Mouse (Mus musculus) embryonic facial prominence, embryonic 15.5 days (tissue): Measurements from ENCODE around the gene Crb1. TPM values are rescaled to one million over a fixed set of nuclear protein-coding genes. Genes with fewer than 3 reads are reported as not detected.

ENCODE experiments used
- ATAC-seq: fragments of 200-750 bp; cut with Nextera tagmentation; 2 replicates; pipeline ENCODE4 v1.8.0; 2017; ENCODE audit warnings: low read depth, moderate TSS enrichment; ENCODE audit not compliant: insufficient number of reproducible peaks, low FRiP score, low TSS enrichment
- H3K27ac ChIP-seq: fragments of 300-500 bp; sonication (generic); replicated peaks from 2 replicates; pipeline ENCODE4 v1.5.1; 2015; ENCODE audit warnings: mild to moderate bottlenecking, inconsistent platforms
- H3K27me3 ChIP-seq: fragments of 300-500 bp; sonication (generic); 2 replicates; pipeline ENCODE4 v1.6.1; 2015; ENCODE audit warnings: inconsistent platforms
- H3K36me3 ChIP-seq: fragments of 300-500 bp; sonication (generic); 2 replicates; pipeline ENCODE4 v1.6.1; 2015; ENCODE audit warnings: mild to moderate bottlenecking, inconsistent platforms
- H3K4me1 ChIP-seq: fragments of 300-500 bp; sonication (generic); 2 replicates; pipeline ENCODE4 v1.6.1; 2015; ENCODE audit warnings: inconsistent platforms
- H3K4me2 ChIP-seq: fragments of 300-500 bp; sonication (generic); replicated peaks from 2 replicates; pipeline ENCODE4 v1.6.1; 2015; ENCODE audit warnings: mild to moderate bottlenecking, inconsistent platforms
- H3K4me3 ChIP-seq: fragments of 300-500 bp; sonication (generic); replicated peaks from 2 replicates; pipeline ENCODE4 v1.5.1; 2015; ENCODE audit warnings: mild to moderate bottlenecking, inconsistent platforms
- H3K9ac ChIP-seq: fragments of 300-500 bp; sonication (generic); 2 replicates; pipeline ENCODE4 v1.6.1; 2015; ENCODE audit warnings: inconsistent platforms
- H3K9me3 ChIP-seq: fragments of 300-500 bp; sonication (generic); replicated peaks from 2 replicates; pipeline ENCODE4 v1.6.1; 2016; ENCODE audit warnings: inconsistent platforms
- WGBS: fragments of 180-500 bp; shearing (Covaris S2); methylation state at CpG from one replicate; pipeline ENCODE4 v1.1.7; 2015; 5-methylcytosine and 5-hydroxymethylcytosine counted together
- polyA plus RNA-seq: library from polyadenylated mRNA; unstranded; fragments of >200 nt; fragmentation: Nextera tagmentation; extraction: Ambion mirVana; gene quantifications from 2 replicates; pipeline ENCODE4 v1.2.1, GENCODE M21; 2015

The Crb1 gene
- polyA plus RNA-seq, 1 experiment from 2014 or later = not detected

DNA sequence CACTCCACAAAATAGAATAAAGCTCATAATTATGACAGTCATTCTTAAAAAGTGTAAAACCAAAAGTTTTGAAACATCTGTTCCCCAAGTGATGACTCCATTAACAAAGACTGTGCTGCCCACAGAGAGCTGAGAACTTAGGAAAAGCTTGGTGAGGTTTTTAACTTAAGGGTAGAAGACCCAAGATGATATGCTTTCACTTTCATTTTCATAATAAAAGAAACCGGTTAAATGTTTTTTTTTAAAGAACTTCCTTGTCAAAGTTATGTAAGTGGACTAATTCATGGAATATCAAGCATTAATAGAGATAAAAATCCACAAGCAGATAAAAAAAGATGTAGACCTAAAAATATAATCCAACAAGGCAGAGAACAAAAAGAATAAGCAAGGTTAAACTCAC, 113.7 kb downstream of the Crb1 start:
- ATAC-seq = no peak
- no peaks in the 10 kb centered on the region for H3K9me3 ChIP-seq
- H3K4me1 ChIP-seq = no peaks in the 10 kb centered on the region
- no peak overlapping the region for H3K27ac ChIP-seq
- H3K27me3 ChIP-seq = no peaks in the 10 kb centered on the region
- H3K4me2 ChIP-seq = no peak overlapping the region
- WGBS = 70% methylated on average over 1 of the region's 1 CpGs
- no peak overlapping the region for H3K4me3 ChIP-seq
- no peak overlapping the region for H3K9ac ChIP-seq
- no peaks in the 10 kb centered on the region for H3K36me3 ChIP-seq

DNA sequence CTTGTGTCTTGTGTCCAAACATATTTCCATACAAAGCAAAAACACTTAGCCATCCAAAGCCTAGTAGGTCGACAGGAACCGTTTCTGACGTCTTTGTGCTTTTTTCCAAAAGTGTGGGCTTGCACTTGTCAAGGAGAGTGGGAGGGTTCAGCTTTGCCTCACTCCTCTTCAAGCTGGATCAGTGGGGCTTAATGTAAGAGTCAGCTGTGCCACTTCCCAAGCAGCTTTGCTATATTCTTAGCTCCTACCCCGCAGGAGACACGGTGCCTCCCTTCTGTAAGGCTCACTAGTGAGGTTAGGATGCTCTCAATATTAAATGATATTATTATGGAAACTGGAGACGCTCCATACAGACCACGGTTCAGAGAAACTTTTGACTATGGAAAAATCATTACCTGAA, 121.3 kb downstream of the Crb1 start:
- no peaks in the 10 kb centered on the region for H3K36me3 ChIP-seq
- no peak overlapping the region for H3K9ac ChIP-seq
- WGBS = 55% methylated on average over 7 of the region's 7 CpGs
- no peak overlapping the region for H3K27ac ChIP-seq
- H3K4me3 ChIP-seq = no peak overlapping the region
- no peaks in the 10 kb centered on the region for H3K27me3 ChIP-seq
- no peak for ATAC-seq
- no peak overlapping the region for H3K4me2 ChIP-seq
- no peaks in the 10 kb centered on the region for H3K9me3 ChIP-seq
- H3K4me1 ChIP-seq = no peaks in the 10 kb centered on the region

DNA sequence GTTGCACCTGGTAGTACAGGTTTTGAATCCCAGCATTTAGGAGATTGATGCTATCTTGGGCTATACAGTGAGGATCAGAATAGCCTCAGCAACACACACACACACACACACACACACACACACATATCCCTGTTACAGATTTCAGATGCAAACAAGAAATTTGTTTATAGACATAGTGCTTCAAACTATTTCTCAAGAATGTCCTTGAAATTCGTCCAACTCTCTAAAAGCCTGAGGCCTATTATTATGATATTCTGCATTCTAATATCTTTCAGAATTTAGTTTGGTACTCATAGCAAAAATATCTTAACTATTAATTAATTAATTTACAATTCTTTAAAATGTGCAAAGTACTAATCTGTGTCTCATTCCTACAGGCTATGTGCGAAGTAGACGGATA, 124.9 kb downstream of the Crb1 start:
- Histone ChIP-seq H3K9ac (no peak overlapping the region), H3K4me3 (no peak overlapping the region), H3K4me2 (no peak overlapping the region), H3K27me3 (no peaks in the 10 kb centered on the region), H3K36me3 (no peaks in the 10 kb centered on the region), H3K9me3 (no peaks in the 10 kb centered on the region), H3K27ac (no peak overlapping the region), H3K4me1 (no peaks in the 10 kb centered on the region)
- 71% methylated on average over 3 of the region's 3 CpGs for WGBS
- ATAC-seq = no peak

DNA sequence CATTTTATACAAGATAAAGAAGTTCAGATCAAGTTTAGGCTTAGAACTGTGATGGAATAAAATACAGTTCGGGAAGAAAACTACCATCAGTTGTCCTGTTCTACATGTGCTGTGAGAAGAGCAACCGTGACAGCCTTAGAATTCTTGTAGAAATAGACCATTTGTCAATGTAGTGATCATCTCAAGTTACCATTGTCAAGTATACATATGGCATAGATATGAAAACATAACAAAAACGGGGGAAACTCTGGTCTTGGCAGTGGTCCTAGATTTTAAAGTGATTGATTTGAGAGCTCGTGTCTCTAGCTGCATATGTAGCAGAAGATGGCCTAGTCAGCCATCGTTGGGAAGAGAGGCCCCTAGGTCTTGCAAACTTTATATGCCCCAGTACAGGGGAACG, 127.7 kb downstream of the Crb1 start:
- WGBS = 49% methylated on average over 6 of the region's 6 CpGs
- Histone ChIP-seq H3K4me1 (no peaks in the 10 kb centered on the region), H3K9me3 (no peaks in the 10 kb centered on the region), H3K9ac (no peak overlapping the region), H3K4me3 (no peak overlapping the region), H3K27ac (no peak overlapping the region), H3K4me2 (no peak overlapping the region), H3K27me3 (no peaks in the 10 kb centered on the region), H3K36me3 (no peaks in the 10 kb centered on the region)
- ATAC-seq = no peak

DNA sequence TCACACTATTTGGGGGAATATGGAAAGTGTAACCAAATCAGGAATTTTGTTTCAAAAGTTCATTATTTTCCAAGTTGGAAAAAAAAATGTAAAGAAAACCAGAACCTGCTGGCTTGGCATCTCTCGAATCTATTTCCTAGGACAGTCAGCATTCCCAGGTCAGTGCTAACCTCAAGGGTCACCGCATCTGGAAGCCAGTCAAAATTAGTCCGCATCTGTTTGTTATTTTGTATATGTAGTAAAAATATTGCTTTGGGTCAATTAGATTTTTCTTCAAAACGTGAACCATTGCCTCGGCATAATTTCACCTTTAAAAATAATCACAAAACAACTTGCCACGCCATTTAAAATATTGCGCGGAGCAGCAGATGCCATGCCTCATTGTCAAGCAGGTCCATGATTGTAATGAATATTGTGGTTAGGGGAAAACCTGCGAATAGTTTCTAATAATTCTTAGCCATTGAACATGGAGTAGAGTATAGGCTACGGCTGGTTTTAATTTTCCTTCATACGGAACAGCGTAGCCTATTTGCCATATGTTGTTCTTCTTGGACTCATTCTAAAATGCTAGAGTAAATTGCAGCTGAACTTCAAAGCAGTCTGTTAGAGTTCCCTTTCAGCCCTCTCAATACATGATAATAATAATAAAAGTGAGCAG, 130.0 kb downstream of the Crb1 start:
- H3K4me3 ChIP-seq = no peak overlapping the region
- H3K9me3 ChIP-seq = no peaks in the 10 kb centered on the region
- H3K27ac ChIP-seq = no peak overlapping the region
- H3K36me3 ChIP-seq = no peaks in the 10 kb centered on the region
- no peaks in the 10 kb centered on the region for H3K4me1 ChIP-seq
- WGBS = 37% methylated on average over 12 of the region's 12 CpGs
- ATAC-seq = no peak
- no peak overlapping the region for H3K4me2 ChIP-seq
- no peaks in the 10 kb centered on the region for H3K27me3 ChIP-seq
- no peak overlapping the region for H3K9ac ChIP-seq

DNA sequence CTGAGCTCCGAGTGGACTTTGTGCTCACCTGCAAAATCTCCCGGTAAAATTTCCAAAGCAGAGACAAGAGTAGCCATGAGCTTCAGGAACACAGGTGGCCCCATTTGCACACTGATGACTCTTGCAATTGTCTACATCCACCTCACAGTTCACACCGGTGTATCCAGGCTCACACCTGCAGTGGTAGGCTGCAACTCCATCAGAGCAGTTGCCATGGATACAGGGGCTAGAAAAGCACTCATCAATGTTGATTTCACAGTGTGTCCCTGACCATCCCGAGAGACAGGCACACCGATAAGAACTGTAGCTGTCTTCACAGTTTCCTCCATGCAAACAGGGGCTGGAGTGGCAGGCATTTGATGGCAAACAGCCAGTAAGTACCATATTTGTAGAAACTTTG, 140.1 kb downstream of the Crb1 start:
- no peak overlapping the region for H3K4me2 ChIP-seq
- H3K27ac ChIP-seq = no peak overlapping the region
- ATAC-seq = no peak
- H3K27me3 ChIP-seq = no peaks in the 10 kb centered on the region
- H3K4me3 ChIP-seq = no peak overlapping the region
- H3K4me1 ChIP-seq = no peaks in the 10 kb centered on the region
- no peak overlapping the region for H3K9ac ChIP-seq
- no peaks in the 10 kb centered on the region for H3K36me3 ChIP-seq
- H3K9me3 ChIP-seq = no peaks in the 10 kb centered on the region
- WGBS = 63% methylated on average over 5 of the region's 5 CpGs

DNA sequence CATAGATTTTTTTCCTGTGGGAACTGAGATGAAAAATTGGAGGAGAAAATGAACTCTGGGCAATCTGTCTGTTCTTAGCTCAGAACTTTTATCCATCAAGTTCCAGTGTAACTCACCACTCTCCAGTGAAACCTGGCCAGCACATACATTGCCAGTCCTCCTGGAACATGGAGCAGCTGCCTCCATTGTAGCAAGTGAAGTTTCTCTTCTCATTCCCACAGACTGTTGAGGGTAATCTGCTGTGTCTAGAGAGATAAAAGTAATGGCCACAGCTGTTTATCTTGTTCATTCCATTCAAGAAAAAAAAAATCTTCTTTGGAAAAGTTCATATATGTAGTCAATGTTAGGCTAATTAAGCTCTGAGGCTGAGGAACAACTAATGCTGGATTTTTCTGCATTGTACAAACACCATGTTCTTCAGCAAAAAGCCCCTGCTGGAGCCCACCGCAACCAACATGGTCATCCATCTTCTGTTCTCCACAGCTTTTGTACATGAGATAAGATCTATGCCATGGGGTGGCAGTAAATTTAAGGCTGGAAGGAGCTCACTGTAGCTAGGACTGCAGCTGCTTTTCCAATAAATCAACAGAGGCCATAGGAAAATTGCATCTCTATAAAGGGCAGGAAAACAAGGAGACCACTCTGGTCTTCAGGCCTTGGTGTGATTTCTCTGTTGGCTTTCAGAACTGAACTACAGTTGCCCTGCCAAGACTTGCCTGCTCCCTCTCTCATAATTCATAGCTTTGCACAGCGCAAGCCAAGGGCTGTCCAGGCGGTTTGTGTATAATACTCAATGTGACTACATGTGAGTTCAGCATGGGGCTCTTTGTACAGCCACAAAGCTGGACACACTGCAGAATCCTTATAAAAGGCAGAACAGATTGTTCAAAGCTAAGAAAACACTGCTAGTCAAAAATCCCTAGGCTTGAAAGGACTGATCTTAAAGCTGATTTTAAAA, 142.0 kb downstream of the Crb1 start:
- ATAC-seq = no peak
- Histone ChIP-seq H3K9ac (no peak overlapping the region), H3K27me3 (no peaks in the 10 kb centered on the region), H3K27ac (no peak overlapping the region), H3K9me3 (no peaks in the 10 kb centered on the region), H3K36me3 (no peaks in the 10 kb centered on the region), H3K4me2 (no peak overlapping the region), H3K4me3 (no peak overlapping the region), H3K4me1 (no peaks in the 10 kb centered on the region)
- WGBS = 90% methylated on average over 3 of the region's 3 CpGs

DNA sequence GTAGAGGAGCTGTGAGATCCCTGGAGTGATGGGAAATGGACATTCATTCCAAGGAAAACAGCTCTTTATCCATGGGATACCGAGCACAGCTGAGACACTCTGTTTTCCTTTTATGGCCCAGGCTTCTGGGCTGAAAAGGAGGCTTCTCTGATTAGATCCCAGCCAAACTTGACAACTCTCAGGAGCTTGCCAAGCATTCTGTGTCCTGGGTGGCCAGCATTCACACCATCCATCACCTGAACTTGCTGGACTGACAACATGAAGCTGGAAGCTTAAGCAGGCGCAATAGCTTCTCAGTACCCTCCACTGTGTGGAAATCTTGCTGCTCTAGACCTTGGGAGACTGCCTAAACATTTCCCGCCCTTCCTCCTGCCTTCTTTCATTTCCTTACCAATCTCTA, 144.3 kb downstream of the Crb1 start:
- H3K4me3 ChIP-seq = no peak overlapping the region
- H3K4me1 ChIP-seq = no peaks in the 10 kb centered on the region
- no peaks in the 10 kb centered on the region for H3K36me3 ChIP-seq
- H3K9me3 ChIP-seq = no peaks in the 10 kb centered on the region
- H3K27ac ChIP-seq = no peak overlapping the region
- no peaks in the 10 kb centered on the region for H3K27me3 ChIP-seq
- H3K4me2 ChIP-seq = no peak overlapping the region
- ATAC-seq = no peak
- WGBS = 72% methylated on average over 3 of the region's 3 CpGs
- H3K9ac ChIP-seq = no peak overlapping the region

DNA sequence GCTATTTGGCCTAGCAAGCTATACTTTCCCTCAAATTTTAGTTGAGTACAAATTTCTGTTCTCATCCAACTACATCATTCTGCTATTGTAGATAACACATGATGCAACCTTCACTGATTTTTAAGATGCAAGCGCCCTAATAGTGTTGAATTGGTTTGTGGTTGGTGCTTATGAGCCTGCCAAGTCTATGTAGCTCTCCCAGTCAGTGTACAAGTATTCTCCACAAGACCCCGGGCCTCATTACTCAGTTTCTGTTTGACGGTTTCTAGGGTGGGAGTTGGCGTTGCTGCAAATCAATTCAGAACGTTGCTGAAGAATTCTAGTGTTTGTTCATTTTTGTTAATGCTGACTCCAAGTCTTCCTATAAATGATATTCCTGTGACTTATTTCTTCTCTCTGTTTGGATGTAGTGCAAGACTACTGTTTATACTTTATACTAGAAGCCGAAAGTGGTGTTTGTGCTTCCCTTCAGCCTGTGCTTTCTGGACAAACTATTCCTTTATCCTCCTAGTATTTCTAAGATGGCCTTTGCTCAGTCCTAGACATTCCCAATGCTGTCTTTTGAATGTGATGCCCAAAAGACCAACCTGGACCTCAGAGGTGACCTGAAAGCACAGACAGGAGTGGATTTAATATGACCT, 152.5 kb downstream of the Crb1 start:
- Histone ChIP-seq H3K9ac (no peak overlapping the region), H3K4me2 (no peak overlapping the region), H3K27me3 (no peaks in the 10 kb centered on the region), H3K4me3 (no peak overlapping the region), H3K36me3 (no peaks in the 10 kb centered on the region), H3K4me1 (no peaks in the 10 kb centered on the region), H3K9me3 (no peaks in the 10 kb centered on the region), H3K27ac (no peak overlapping the region)
- WGBS = 79% methylated on average over 6 of the region's 6 CpGs
- ATAC-seq = no peak

DNA sequence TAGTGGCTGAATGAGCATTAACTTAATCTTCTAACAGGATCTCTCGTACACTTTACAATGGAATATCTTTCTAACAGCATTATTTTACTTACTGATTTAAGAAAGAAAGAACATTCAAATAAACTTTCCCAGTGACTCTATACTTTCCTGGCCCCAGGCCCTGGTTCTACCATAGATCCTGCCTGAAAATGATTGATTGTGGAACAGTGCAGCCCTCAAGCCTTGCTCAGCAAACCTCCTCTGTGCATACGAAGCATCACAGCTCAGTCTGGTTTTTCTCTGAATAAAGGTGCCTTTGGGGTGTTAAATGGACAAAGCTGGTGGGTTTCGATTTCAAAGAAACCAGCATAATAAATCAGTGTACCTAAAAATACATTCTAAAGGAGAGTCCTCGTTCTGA, 153.1 kb downstream of the Crb1 start:
- no peaks in the 10 kb centered on the region for H3K4me1 ChIP-seq
- no peak overlapping the region for H3K4me2 ChIP-seq
- WGBS = 55% methylated on average over 4 of the region's 4 CpGs
- H3K27ac ChIP-seq = no peak overlapping the region
- no peak overlapping the region for H3K9ac ChIP-seq
- H3K27me3 ChIP-seq = no peaks in the 10 kb centered on the region
- H3K36me3 ChIP-seq = no peaks in the 10 kb centered on the region
- ATAC-seq = no peak
- no peak overlapping the region for H3K4me3 ChIP-seq
- no peaks in the 10 kb centered on the region for H3K9me3 ChIP-seq

DNA sequence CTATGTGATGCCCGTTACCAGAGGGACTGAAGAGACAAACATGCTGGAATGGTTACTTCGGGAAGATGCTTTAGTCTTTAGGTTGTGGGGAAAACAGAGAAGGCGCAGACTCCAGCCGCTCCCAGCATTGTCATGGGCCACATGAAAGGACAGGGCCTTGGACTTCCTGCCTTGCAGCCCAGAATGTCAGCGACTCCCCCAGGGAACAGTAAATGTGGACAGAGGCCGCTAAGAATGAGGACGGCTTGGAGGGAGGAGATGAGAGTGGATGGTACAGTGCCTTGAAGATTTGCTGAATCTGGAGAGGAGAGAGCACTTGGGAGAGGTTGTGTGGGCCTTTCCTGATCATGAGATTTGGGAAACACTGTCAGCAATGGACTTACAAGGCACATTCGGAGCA, 161.6 kb downstream of the Crb1 start:
- Histone ChIP-seq H3K4me1 (no peaks in the 10 kb centered on the region), H3K4me3 (no peak overlapping the region), H3K9me3 (no peaks in the 10 kb centered on the region), H3K36me3 (no peaks in the 10 kb centered on the region), H3K9ac (no peak overlapping the region), H3K4me2 (no peak overlapping the region), H3K27ac (no peak overlapping the region), H3K27me3 (no peaks in the 10 kb centered on the region)
- ATAC-seq = no peak
- 56% methylated on average over 8 of the region's 8 CpGs for WGBS
